Mouse (Mus musculus) embryonic fibroblast, embryonic 13.5 days (primary cell): ENCODE measurements around the gene Sipa1l3.

ENCODE experiments used
- CTCF ChIP-seq: IDR thresholded peaks from 2 replicates; pipeline ENCODE4 v1.5.1; 2011; ENCODE audit warnings: mild to moderate bottlenecking, control low read depth, low read length, moderate library complexity, borderline replicate concordance; ENCODE audit not compliant: insufficient read depth
- POLR2A ChIP-seq: IDR thresholded peaks from 2 replicates; pipeline ENCODE4 v1.6.1; 2011; ENCODE audit warnings: low read depth, mild to moderate bottlenecking, control low read depth, low read length, moderate library complexity

GRCm38 (mm10) chr7:29518054-29518420 lies 404 bp downstream of the Sipa1l3 start:
- no peak for TF ChIP-seq POLR2A
- no peak for TF ChIP-seq CTCF
